Mouse (Mus musculus) CH12.LX (cell line): ENCODE data around the gene Ttpal. TPM values are rescaled to one million over a fixed set of nuclear protein-coding genes. Genes with fewer than 3 reads are reported as not detected.

ENCODE experiments used
- DNase-seq: peaks from one replicate; pipeline ENCODE4 v3.0.0-alpha.2; 2013; ENCODE audit errors: extremely low read depth
- H3K27ac ChIP-seq: 2 replicates; pipeline ENCODE4 v1.5.1; 2012; ENCODE audit warnings: low read depth, mild to moderate bottlenecking, control low read depth, moderate library complexity; ENCODE audit not compliant: insufficient read depth
- H3K27me3 ChIP-seq: replicated peaks from 2 replicates; pipeline ENCODE3; 2012; ENCODE audit warnings: inconsistent platforms
- H3K36me3 ChIP-seq, 2 experiments: replicated peaks in 1 of 2; 2 replicates each; pipeline versions ENCODE3 to v1.6.1; 2012; ENCODE audit warnings: inconsistent platforms in 1 of 2, low read length in 1 of 2, mild to moderate bottlenecking in 1 of 2, mixed read lengths in 1 of 2, moderate library complexity in 1 of 2; ENCODE audit not compliant: control insufficient read depth in 1 of 2, insufficient read depth in 1 of 2
- H3K4me1 ChIP-seq, 2 experiments: 2 replicates each; pipeline ENCODE4 v1.6.1; 2012; ENCODE audit warnings: inconsistent platforms in 1 of 2, moderate library complexity in 1 of 2; ENCODE audit not compliant: insufficient read depth in 2 of 2, control insufficient read depth in 1 of 2
- H3K4me2 ChIP-seq: 2 replicates; pipeline ENCODE4 v1.6.1; 2012; ENCODE audit warnings: low read depth, mild to moderate bottlenecking, control low read depth; ENCODE audit not compliant: poor library complexity, insufficient read depth, severe bottlenecking
- H3K4me3 ChIP-seq, 3 experiments: fragments of 150-350 bp in 1 of 3; sonication (generic) in 1 of 3; replicated peaks in 1 of 3; 2 replicates each; pipeline versions ENCODE3 to v1.5.1; 2011 to 2012; ENCODE audit warnings: low read depth in 2 of 3, low read length in 2 of 3, mild to moderate bottlenecking in 2 of 3, moderate library complexity in 2 of 3, control low read depth in 1 of 3, improper control_type of control experiment in 1 of 3, inconsistent platforms in 1 of 3, mixed read lengths in 1 of 3; ENCODE audit not compliant: poor library complexity in 1 of 3
- H3K79me2 ChIP-seq: replicated peaks from 2 replicates; pipeline ENCODE4 v1.6.1; 2012; ENCODE audit warnings: mild to moderate bottlenecking, moderate library complexity; ENCODE audit not compliant: control insufficient read depth, poor library complexity, insufficient read depth, severe bottlenecking; ENCODE audit errors: extremely low read depth
- H3K9ac ChIP-seq: 2 replicates; pipeline ENCODE4 v1.6.1; 2012; ENCODE audit warnings: low read depth, mild to moderate bottlenecking, control low read depth, moderate library complexity; ENCODE audit not compliant: insufficient read depth
- H3K9me3 ChIP-seq: replicated peaks from 2 replicates; pipeline ENCODE3; 2012; ENCODE audit warnings: low read length, inconsistent platforms, mixed read lengths
- BHLHE40 ChIP-seq: IDR thresholded peaks from 2 replicates; pipeline ENCODE4 v1.6.1; 2011; ENCODE audit warnings: mild to moderate bottlenecking, low read depth, low read length, improper control_type of control experiment
- CHD1 ChIP-seq: IDR thresholded peaks from 2 replicates; pipeline ENCODE4 v1.6.1; 2012; ENCODE audit warnings: low read depth, low read length, improper control_type of control experiment, inconsistent platforms
- CHD2 ChIP-seq: IDR thresholded peaks from 2 replicates; pipeline ENCODE4 v1.6.1; 2011; ENCODE audit warnings: low read length, improper control_type of control experiment
- CTCF ChIP-seq, 2 experiments: IDR thresholded peaks in 1 of 2; conservative IDR thresholded peaks in 1 of 2; 2 replicates each; pipeline ENCODE4 v1.5.1; 2011 to 2012; ENCODE audit warnings: low read depth in 2 of 2, low read length in 2 of 2, improper control_type of control experiment in 1 of 2, inconsistent platforms in 1 of 2, mild to moderate bottlenecking in 1 of 2, moderate library complexity in 1 of 2
- E2F4 ChIP-seq: IDR thresholded peaks from 2 replicates; pipeline ENCODE4 v1.6.1; 2011; ENCODE audit warnings: low read depth, low read length, improper control_type of control experiment; ENCODE audit not compliant: insufficient replicate concordance
- ELF1 ChIP-seq: IDR thresholded peaks from 2 replicates; pipeline ENCODE4 v1.6.1; 2014; ENCODE audit warnings: low read depth, mild to moderate bottlenecking, inconsistent platforms, low read length, improper control_type of control experiment
- EP300 ChIP-seq: IDR thresholded peaks from 2 replicates; pipeline ENCODE4 v1.6.1; 2011; ENCODE audit warnings: low read length, improper control_type of control experiment
- ETS1 ChIP-seq: conservative IDR thresholded peaks from 2 replicates; pipeline ENCODE4 v1.6.1; 2012; ENCODE audit warnings: low read depth, mild to moderate bottlenecking, inconsistent platforms, low read length, improper control_type of control experiment, moderate library complexity
- GABPA ChIP-seq: IDR thresholded peaks from 2 replicates; pipeline ENCODE4 v1.6.1; 2012; ENCODE audit warnings: low read depth, low read length, improper control_type of control experiment, inconsistent platforms; ENCODE audit not compliant: insufficient replicate concordance
- HCFC1 ChIP-seq: IDR thresholded peaks from 2 replicates; pipeline ENCODE4 v1.6.1; 2012; ENCODE audit warnings: low read depth, mild to moderate bottlenecking, inconsistent platforms, low read length, improper control_type of control experiment
- IRF4 ChIP-seq: IDR thresholded peaks from 2 replicates; pipeline ENCODE4 v1.6.1; 2014; ENCODE audit warnings: low read depth, mild to moderate bottlenecking, inconsistent platforms, low read length, improper control_type of control experiment
- JUN ChIP-seq: IDR thresholded peaks from 2 replicates; pipeline ENCODE4 v1.6.1; 2011; ENCODE audit warnings: low read depth, mild to moderate bottlenecking, low read length, improper control_type of control experiment, moderate library complexity; ENCODE audit not compliant: insufficient read depth
- JUND ChIP-seq: conservative IDR thresholded peaks from 2 replicates; pipeline ENCODE4 v1.6.1; 2011; ENCODE audit warnings: low read depth, low read length, improper control_type of control experiment
- KAT2A ChIP-seq: IDR thresholded peaks from 2 replicates; pipeline ENCODE4 v1.6.1; 2012; ENCODE audit warnings: low read length, improper control_type of control experiment, inconsistent platforms; ENCODE audit not compliant: insufficient replicate concordance
- MAFK ChIP-seq: IDR thresholded peaks from 2 replicates; pipeline ENCODE4 v1.6.1; 2011; ENCODE audit warnings: low read length, improper control_type of control experiment; ENCODE audit not compliant: insufficient replicate concordance
- MAX ChIP-seq: IDR thresholded peaks from 2 replicates; pipeline ENCODE4 v1.6.1; 2011; ENCODE audit warnings: low read length, improper control_type of control experiment
- MAZ ChIP-seq: IDR thresholded peaks from 2 replicates; pipeline ENCODE4 v1.6.1; 2012; ENCODE audit warnings: low read depth, mild to moderate bottlenecking, inconsistent platforms, low read length, improper control_type of control experiment, moderate library complexity
- MEF2A ChIP-seq: IDR thresholded peaks from 2 replicates; pipeline ENCODE4 v1.6.1; 2014; ENCODE audit warnings: low read depth, mild to moderate bottlenecking, inconsistent platforms, low read length, improper control_type of control experiment, borderline replicate concordance
- MXI1 ChIP-seq: IDR thresholded peaks from 2 replicates; pipeline ENCODE4 v1.6.1; 2011; ENCODE audit warnings: mild to moderate bottlenecking, low read depth, low read length, improper control_type of control experiment
- MYC ChIP-seq: IDR thresholded peaks from 2 replicates; pipeline ENCODE4 v1.6.1; 2011; ENCODE audit warnings: low read depth, mild to moderate bottlenecking, improper control_type of control experiment, low read length
- NELFE ChIP-seq: IDR thresholded peaks from 2 replicates; pipeline ENCODE4 v1.6.1; 2011; ENCODE audit warnings: low read depth, low read length, improper control_type of control experiment
- NRF1 ChIP-seq: IDR thresholded peaks from 2 replicates; pipeline ENCODE4 v1.6.1; 2014; ENCODE audit warnings: low read depth, mild to moderate bottlenecking, inconsistent platforms, low read length, improper control_type of control experiment, moderate library complexity
- PAX5 ChIP-seq: IDR thresholded peaks from 2 replicates; pipeline ENCODE4 v1.6.1; 2012; ENCODE audit warnings: low read length, inconsistent platforms, mixed read lengths
- POLR2A ChIP-seq: IDR thresholded peaks from 2 replicates; pipeline ENCODE4 v1.6.1; 2011; ENCODE audit warnings: low read depth, mild to moderate bottlenecking, improper control_type of control experiment, low read length
- POLR2AphosphoS2 ChIP-seq: IDR thresholded peaks from 2 replicates; pipeline ENCODE4 v1.6.1; 2011; ENCODE audit warnings: low read depth, low read length, improper control_type of control experiment
- RAD21 ChIP-seq: IDR thresholded peaks from 2 replicates; pipeline ENCODE4 v1.6.1; 2011; ENCODE audit warnings: low read depth, mild to moderate bottlenecking, low read length, improper control_type of control experiment, moderate library complexity
- RCOR1 ChIP-seq: conservative IDR thresholded peaks from 2 replicates; pipeline ENCODE4 v1.6.1; 2012; ENCODE audit warnings: low read depth, mild to moderate bottlenecking, inconsistent platforms, low read length, improper control_type of control experiment
- SIN3A ChIP-seq: IDR thresholded peaks from 2 replicates; pipeline ENCODE4 v1.6.1; 2012; ENCODE audit warnings: low read length, improper control_type of control experiment, inconsistent platforms
- SMC3 ChIP-seq: IDR thresholded peaks from 2 replicates; pipeline ENCODE4 v1.6.1; 2011; ENCODE audit warnings: low read depth, low read length, improper control_type of control experiment
- TBP ChIP-seq: conservative IDR thresholded peaks from 2 replicates; pipeline ENCODE4 v1.6.1; 2011; ENCODE audit warnings: low read depth, low read length, improper control_type of control experiment
- TCF12 ChIP-seq: IDR thresholded peaks from 2 replicates; pipeline ENCODE4 v1.6.1; 2014; ENCODE audit warnings: low read depth, mild to moderate bottlenecking, inconsistent platforms, low read length, improper control_type of control experiment
- UBTF ChIP-seq: IDR thresholded peaks from 2 replicates; pipeline ENCODE4 v1.6.1; 2012; ENCODE audit warnings: low read depth, mild to moderate bottlenecking, inconsistent platforms, low read length, improper control_type of control experiment, moderate library complexity
- USF1 ChIP-seq: IDR thresholded peaks from 2 replicates; pipeline ENCODE4 v1.6.1; 2014; ENCODE audit warnings: low read depth, mild to moderate bottlenecking, inconsistent platforms, low read length, improper control_type of control experiment
- USF2 ChIP-seq: conservative IDR thresholded peaks from 2 replicates; pipeline ENCODE4 v1.6.1; 2011; ENCODE audit warnings: low read depth, low read length, improper control_type of control experiment
- ZC3H11A ChIP-seq: IDR thresholded peaks from 2 replicates; pipeline ENCODE4 v1.6.1; 2012; ENCODE audit warnings: low read depth, mild to moderate bottlenecking, inconsistent platforms, low read length, improper control_type of control experiment
- ZKSCAN1 ChIP-seq: IDR thresholded peaks from 2 replicates; pipeline ENCODE4 v1.6.1; 2012; ENCODE audit warnings: low read depth, inconsistent platforms, low read length, improper control_type of control experiment, borderline replicate concordance
- ZMIZ1 ChIP-seq: IDR thresholded peaks from 2 replicates; pipeline ENCODE4 v1.6.1; 2012; ENCODE audit warnings: low read depth, mild to moderate bottlenecking, inconsistent platforms, low read length, improper control_type of control experiment
- ZNF384 ChIP-seq: IDR thresholded peaks from 2 replicates; pipeline ENCODE4 v1.6.1; 2012; ENCODE audit warnings: low read depth, low read length, improper control_type of control experiment, inconsistent platforms
- dilution Hi-C: fragments of 300-500 bp; cut with MboI; formaldehyde crosslinking; loops from 2 replicates; pipeline ENCODE4 v1.14.3; 2020; ENCODE audit warnings: low sequenced_read_pairs; ENCODE audit not compliant: extremely low pct_unique_long_range_greater_than_20kb, extremely low pct_ligation_motif_present
- in situ Hi-C: fragments of 300-500 bp; cut with MboI; formaldehyde crosslinking; loops from 3 replicates; pipeline ENCODE4 v1.14.3; 2019; ENCODE audit warnings: low sequenced_read_pairs, low pct_ligation_motif_present, low pct_unique_long_range_greater_than_20kb, mixed read lengths
- polyA plus RNA-seq: library from polyadenylated mRNA; unstranded; fragments of >175 nt; gene quantifications from 2 replicates; pipeline ENCODE4 v1.2.1, GENCODE M21; 2012; ENCODE audit warnings: low read depth; ENCODE audit not compliant: insufficient read length
- total RNA-seq, 2 experiments: library from RNA; depleted of rRNA; stranded (reverse); fragments of 300-350 nt in 1 of 2; fragments of >200 nt in 1 of 2; gene quantifications; 2 replicates each; pipeline ENCODE4 v1.2.3; 2012 to 2014

Ttpal gene
- total and polyA plus RNA-seq, 3 experiments: 21.9 to 38.9 (median 25.7) TPM

DNA sequence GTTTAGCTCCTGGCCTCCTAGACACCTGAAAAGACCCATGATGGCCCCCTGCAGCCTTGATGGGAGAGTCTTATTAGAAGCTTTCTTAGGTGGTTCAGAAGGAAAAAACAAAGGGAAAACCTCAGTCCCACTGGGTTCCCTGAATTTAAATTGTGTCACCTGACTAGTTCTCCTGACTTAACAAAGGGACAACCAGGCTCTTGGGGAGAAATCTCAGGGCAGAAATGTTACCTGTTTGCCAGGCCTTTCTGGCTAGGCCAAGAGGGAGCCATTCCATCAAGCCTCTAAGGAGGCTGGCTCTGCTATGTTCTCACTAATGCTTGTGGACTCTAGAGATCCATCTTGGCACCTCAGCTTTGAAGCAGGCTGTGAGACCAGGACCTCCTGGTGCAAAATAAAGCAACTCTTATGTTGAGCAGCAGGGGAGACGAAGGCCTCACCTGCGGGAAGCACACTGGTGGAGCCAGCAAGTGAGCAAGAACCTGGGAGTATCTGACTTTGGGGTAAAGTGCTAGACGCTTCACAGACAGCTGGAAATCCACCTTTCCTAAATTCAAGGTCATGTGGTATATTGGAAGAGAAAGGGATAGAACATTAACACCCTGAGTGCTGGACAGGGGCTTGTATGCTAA lies 15.2 kb downstream of the Ttpal start:
- Histone ChIP-seq H3K27ac (peak overlapping the region; percentile 22; the same call in 1 of the 2 replicates), H3K4me2 (no peak overlapping the region), H3K9ac (no peak overlapping the region), H3K27me3 (no peaks in the 10 kb centered on the region), H3K36me3 (peaks cover 76 to 96% of the 10 kb centered on the region in 2 experiments), H3K4me1 (no peaks in the 10 kb centered on the region), H3K79me2 (peaks cover 4% of the 10 kb centered on the region; the same call in 1 of the 2 replicates), H3K9me3 (peaks cover 4% of the 10 kb centered on the region)
- in situ Hi-C loops: no loop called here
- TF ChIP-seq GABPA (no peak), ETS1 (no peak), MXI1 (no peak), HCFC1 (no peak; the same call in 1 of the 2 replicates), USF2 (no peak), POLR2A (peak; percentile 57), JUN (no peak), BHLHE40 (peak; percentile 21; the same call in 1 of the 2 replicates), USF1 (no peak), NELFE (0 out of 2 replicates have a peak, but pooled peaks have one; percentile 43), MYC (no peak), CTCF (conservative IDR thresholded peaks at IDR 0.05 in 1 of 2, IDR thresholded peaks at IDR 0.05 in 1 of 2; ENCODE audit: low read depth in 2 of 2, low read length in 2 of 2) (no peak), EP300 (no peak), SIN3A (peak; percentile 33; the same call in 1 of the 2 replicates), ELF1 (no peak), POLR2AphosphoS2 (peak; percentile 31), TBP (no peak), RAD21 (no peak), ZNF384 (no peak), IRF4 (no peak), MAFK (no peak), ZKSCAN1 (no peak), TCF12 (no peak), JUND (no peak), PAX5 (no peak), MAX (no peak), NRF1 (no peak), KAT2A (0 out of 2 replicates have a peak, but pooled peaks have one; percentile 8), SMC3 (peak; percentile 4; the same call in 1 of the 2 replicates), ZMIZ1 (no peak; the same call in none of the 2 replicates), CHD1 (no peak), RCOR1 (0 out of 2 replicates have a peak, but pooled peaks have one; percentile 17), E2F4 (no peak), CHD2 (peak; percentile 35), UBTF (no peak), ZC3H11A (no peak), MAZ (no peak), MEF2A (no peak)
- TF ChIP-seq, all 38 proteins: peak for 9
- no peak for DNase-seq
- dilution Hi-C loops: no loop called here
- no peak overlapping the region for H3K4me3 ChIP-seq
